Comparison of ENCODE assay signal across 17 mouse cellular contexts in genomic region chr16:57326996-57327395, GRCm38 (mm10). TPM values are rescaled to one million over a fixed set of nuclear protein-coding genes. Genes with fewer than 3 reads are reported as not detected.
DNase-seq lines count a peak whose midpoint lies in the region; ATAC-seq lines count a peak whose summit lies in the region.
"Had no signal": no experiment of that assay in that cellular context is flagged by ENCODE, and none has a peak within 500 bp of the region (broad histone marks: within the 10 kb centered on the region; RNA-seq: fewer than 3 reads in every experiment).

No protein-coding gene starts in this region.

- no peak for ATAC-seq in hindbrain, embryonic 16.5 days
- no peak for ATAC-seq in midbrain, embryonic 14.5 days (ENCODE audit: low FRiP score, low TSS enrichment)
- ATAC-seq: Patski had no signal

- no peak overlapping the region for H3K4me3 ChIP-seq in hindbrain, embryonic 16.5 days (ENCODE audit: low read length)
- H3K4me3 ChIP-seq in midbrain, embryonic 14.5 days (replicated peaks; ENCODE audit: low read depth, low read length) = no peak overlapping the region
- H3K4me3 ChIP-seq: embryonic facial prominence, embryonic 15.5 days; hindbrain, embryonic 12.5 days had no signal

- H3K27me3 ChIP-seq in hindbrain, embryonic 16.5 days (replicated peaks; ENCODE audit: control insufficient read depth, insufficient read depth, low read length) = no peaks in the 10 kb centered on the region
- H3K27me3 ChIP-seq in midbrain, embryonic 14.5 days (ENCODE audit: control insufficient read depth, insufficient read depth, low read length) = no peaks in the 10 kb centered on the region
- H3K27me3 ChIP-seq: embryonic facial prominence, embryonic 15.5 days; hindbrain, embryonic 12.5 days; Patski had no signal

- intact Hi-C loops in heart, postnatal 25 days (cut with DNase I) = loop anchor here (5.0 kb wide), 2 partner anchors 45 to 70 kb away; no protein-coding TSS in a partner anchor

- H3K27ac ChIP-seq in hindbrain, embryonic 16.5 days (ENCODE audit: low read depth, low read length) = no peak overlapping the region
- H3K27ac ChIP-seq in midbrain, embryonic 14.5 days (replicated peaks; ENCODE audit: low read depth, low read length) = no peak overlapping the region
- H3K27ac ChIP-seq: embryonic facial prominence, embryonic 15.5 days; hindbrain, embryonic 12.5 days; liver, embryonic 14.5 days; macrophage had no signal

- H3K9me3 ChIP-seq in hindbrain, embryonic 16.5 days (ENCODE audit: control insufficient read depth, low read length) = no peaks in the 10 kb centered on the region
- H3K9me3 ChIP-seq in midbrain, embryonic 14.5 days (ENCODE audit: control insufficient read depth, low read length) = no peaks in the 10 kb centered on the region
- H3K9me3 ChIP-seq: embryonic facial prominence, embryonic 15.5 days; hindbrain, embryonic 12.5 days had no signal

- DNase-seq in adrenal gland, postnatal 10 days = peak; percentile 27
- DNase-seq in adrenal gland, adult 8-10 months = no peak
- peak; percentile 27 for DNase-seq in gastrocnemius, postnatal 10 days
- DNase-seq in heart, postnatal 25 days (ENCODE audit: low spot score) = peak; percentile 60
- DNase-seq in kidney, postnatal 36 days = peak; percentile 46 to 60
- DNase-seq in layer of hippocampus, postnatal 14 days (ENCODE audit: low spot score in 2 of 2) = no peak
- no peak for DNase-seq in midbrain, embryonic 14.5 days
- DNase-seq: adrenal gland, postnatal 25 days; right cerebral cortex, adult 18-20 months; thymus, adult 18-20 months had no signal

- no peaks in the 10 kb centered on the region for H3K36me3 ChIP-seq in hindbrain, embryonic 16.5 days (ENCODE audit: control insufficient read depth, insufficient read depth, low read length)
- H3K36me3 ChIP-seq in midbrain, embryonic 14.5 days (ENCODE audit: control insufficient read depth, insufficient read depth, low read length) = no peaks in the 10 kb centered on the region
- H3K36me3 ChIP-seq: embryonic facial prominence, embryonic 15.5 days; hindbrain, embryonic 12.5 days had no signal

- WGBS in hindbrain, embryonic 16.5 days = 80% methylated on average over 7 of the region's 7 CpGs
- WGBS in midbrain, embryonic 14.5 days = 80% methylated on average over 7 of the region's 7 CpGs

- H3K9ac ChIP-seq in hindbrain, embryonic 16.5 days (ENCODE audit: low read depth, low read length) = no peak overlapping the region
- H3K9ac ChIP-seq in midbrain, embryonic 14.5 days (replicated peaks; ENCODE audit: low read length) = no peak overlapping the region
- H3K9ac ChIP-seq: embryonic facial prominence, embryonic 15.5 days; hindbrain, embryonic 12.5 days; liver, embryonic 14.5 days had no signal

- no peaks in the 10 kb centered on the region for H3K4me1 ChIP-seq in hindbrain, embryonic 16.5 days (ENCODE audit: control insufficient read depth, insufficient read depth, low read depth, low read length)
- no peaks in the 10 kb centered on the region for H3K4me1 ChIP-seq in midbrain, embryonic 14.5 days (ENCODE audit: control insufficient read depth, insufficient read depth, low read length)
- H3K4me1 ChIP-seq: hindbrain, embryonic 12.5 days had no signal

- H3K4me2 ChIP-seq in hindbrain, embryonic 16.5 days (ENCODE audit: low read length) = no peak overlapping the region
- H3K4me2 ChIP-seq in midbrain, embryonic 14.5 days (ENCODE audit: low read length) = no peak overlapping the region
- H3K4me2 ChIP-seq: embryonic facial prominence, embryonic 15.5 days; hindbrain, embryonic 12.5 days had no signal

RNA-seq across cellular contexts. Expression of gene Filip1l, which starts 25.9 kb away (rescaled TPM):
- 10 to 100 TPM; 22.6 to 23.1 TPM for total RNA-seq in adrenal gland, postnatal 10 days (2021)
- 10 to 100 TPM; 15.2 to 32.3 (median 24.5) TPM for total RNA-seq in adrenal gland, adult 8-10 months (2022)
- total RNA-seq in gastrocnemius, postnatal 10 days (2021) = 10 to 100 TPM; 53.5 to 60.3 TPM
- 10 to 100 TPM; 32.9 to 40.7 TPM for total RNA-seq in heart, postnatal 25 days (2021)
- polyA plus RNA-seq in hindbrain, embryonic 16.5 days (2015; fragmentation: Nextera tagmentation; extraction: Ambion mirVana) = 2.2 and 3.2 TPM in 2 replicates
- 1 to 10 TPM; 3.5 to 5.1 TPM for total RNA-seq in layer of hippocampus, postnatal 14 days (2021)
- polyA plus RNA-seq in midbrain, embryonic 14.5 days (2014; fragmentation: Nextera tagmentation; extraction: Ambion mirVana) = 1.4 and 3.0 TPM in 2 replicates

RNA-seq across cellular contexts. Expression of gene Tmem30c, which starts 34.3 kb away (rescaled TPM):
- total RNA-seq in adrenal gland, postnatal 10 days (2021) = not detected
- total RNA-seq in adrenal gland, adult 8-10 months (2022) = under 1 TPM in 1 of 4 experiments, not detected in 3; 0.12 TPM
- not detected for total RNA-seq in gastrocnemius, postnatal 10 days (2021)
- total RNA-seq in heart, postnatal 25 days (2021) = not detected
- polyA plus RNA-seq in hindbrain, embryonic 16.5 days (2015; fragmentation: Nextera tagmentation; extraction: Ambion mirVana) = 0.31 and 0.34 TPM in 2 replicates
- under 1 TPM; 0.30 to 0.31 TPM for total RNA-seq in layer of hippocampus, postnatal 14 days (2021)
- 0.18 and 0.35 TPM in 2 replicates for polyA plus RNA-seq in midbrain, embryonic 14.5 days (2014; fragmentation: Nextera tagmentation; extraction: Ambion mirVana)
- total RNA-seq: adrenal gland, postnatal 25 days; neutrophil, adult 5-6 weeks had no signal
- polyA plus RNA-seq: hindbrain, embryonic 12.5 days; liver, embryonic 14.5 days; macrophage; Patski had no signal

Comparison
In these comparisons a context has a peak if more than half of its experiments do, and no peak if none do; other contexts are left out.
1. DNase-seq: peak in adrenal gland, postnatal 10 days (single experiment), gastrocnemius, postnatal 10 days (single experiment), heart, postnatal 25 days (single experiment) and kidney, postnatal 36 days (2 of 2); none in adrenal gland, adult 8-10 months (single experiment), layer of hippocampus, postnatal 14 days (0 of 2) and midbrain, embryonic 14.5 days (single experiment).